Mouse (Mus musculus) brain, adult 2 months (tissue): ENCODE results near the gene Arhgef16.

Experiments
- DNase-seq: peaks from one replicate; pipeline ENCODE4 v3.0.0; 2011; ENCODE audit warnings: low read depth, low spot score

Arhgef16 gene

DNA sequence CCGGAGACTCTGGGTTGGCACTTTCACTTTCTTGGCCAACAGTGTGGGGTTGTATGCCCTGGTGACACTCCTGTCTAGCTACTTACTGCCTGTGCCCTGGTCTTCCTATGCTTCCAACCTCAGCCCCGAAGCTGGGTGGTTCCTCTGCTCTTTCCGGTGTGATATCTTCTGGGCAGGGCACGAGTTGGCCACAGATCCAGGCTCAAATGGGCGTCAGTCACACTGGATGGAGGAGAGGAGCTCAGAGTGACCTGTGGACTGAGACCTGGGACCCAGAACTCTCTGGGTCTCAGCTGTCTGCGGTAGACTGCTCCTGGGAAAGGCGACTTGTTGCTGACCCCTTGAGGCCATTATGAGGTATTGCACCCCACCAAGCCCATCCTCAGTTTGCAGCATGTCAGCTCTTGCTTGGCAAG lies at the start of gene Arhgef16:
Arhgef16 (minus strand) TSS at position 211 of the 416 bp plus-strand sequence.
- DNase-seq, result peak; percentile 69

DNA sequence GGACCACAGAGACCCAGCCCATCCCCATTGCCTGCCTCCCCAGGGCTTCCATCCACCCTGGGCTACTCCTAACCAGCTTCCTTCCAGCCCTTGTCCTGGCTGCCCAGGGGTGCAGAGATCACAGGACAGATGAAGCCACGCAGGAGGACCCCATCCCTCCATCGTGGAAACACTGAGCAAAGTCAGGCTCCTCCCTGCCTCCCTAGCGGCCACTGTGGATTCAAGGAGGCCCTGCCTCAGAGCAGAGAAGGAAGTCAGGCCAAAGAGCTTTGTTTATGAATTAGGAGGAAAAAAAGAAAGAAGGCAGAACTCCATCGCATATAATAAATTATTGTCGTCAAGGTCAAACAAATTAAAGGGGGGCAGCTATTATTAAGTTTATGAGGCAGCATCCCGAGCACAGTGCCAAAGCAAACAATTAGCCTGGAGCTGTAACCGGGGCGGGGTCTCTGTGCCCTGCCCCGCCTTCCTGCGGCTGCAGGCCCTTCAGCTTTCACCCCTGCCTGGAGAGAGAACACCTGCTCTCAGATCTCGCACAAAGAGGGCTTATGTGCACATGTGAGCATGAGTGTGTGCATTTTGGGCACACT lies 46.8 kb upstream of the Arhgef16 start:
- no peak for DNase-seq

- no peak for DNase-seq
These were observed 45.5 kb upstream of the Arhgef16 start for GRCm38 (mm10) chr4:154346731-154347522.

DNA sequence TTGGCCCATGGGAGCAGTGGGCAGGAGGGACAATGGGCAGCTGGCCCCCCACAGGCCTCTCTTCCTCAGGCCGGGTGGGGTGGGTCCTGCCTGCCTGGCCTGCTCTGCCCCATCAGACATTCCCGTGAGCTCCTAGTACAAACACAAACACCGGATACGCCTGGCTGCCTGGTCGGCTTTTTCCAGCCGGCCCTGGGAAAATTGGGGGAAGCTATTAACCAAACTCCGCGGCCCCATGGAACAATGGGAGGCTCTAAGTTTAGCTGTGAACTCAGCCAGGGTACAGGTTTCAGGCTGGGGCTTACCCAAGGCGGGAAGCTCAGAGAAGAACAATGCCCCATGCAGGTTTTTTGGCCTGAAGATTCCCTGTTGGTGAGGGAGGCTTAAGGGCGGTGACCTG lies 35.2 kb upstream of the Arhgef16 start:
- no peak for DNase-seq

GRCm38 (mm10) chr4:154335761-154336160 lies 34.3 kb upstream of the Arhgef16 start, which contains the start of gene B230104I21Rik:
Gene B230104I21Rik (plus strand): TSS chr4:154336127.
- DNase-seq, result peak; percentile 70

GRCm38 (mm10) chr4:154334699-154335402 lies 33.4 kb upstream of the Arhgef16 start:
- DNase-seq, result peak; percentile 65

DNA sequence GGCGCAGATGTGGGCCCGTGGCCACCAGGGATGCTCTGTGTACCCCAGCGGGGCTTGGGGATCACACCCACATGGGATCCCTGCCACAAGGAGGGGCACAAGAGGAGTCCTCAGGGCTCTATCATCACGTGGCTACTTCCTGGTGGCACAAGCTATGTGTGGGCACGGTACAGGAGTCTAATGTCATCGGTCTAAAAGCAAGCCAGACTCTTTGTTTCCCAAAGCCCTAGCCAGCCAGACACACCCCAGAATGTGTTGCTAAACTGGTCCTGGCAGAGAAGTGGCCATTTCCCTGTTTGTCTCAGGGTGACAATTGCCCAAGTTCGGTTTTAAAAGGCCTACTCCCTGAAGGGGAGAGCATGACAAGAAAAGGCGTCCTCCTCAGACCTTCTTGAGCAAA lies 31.8 kb upstream of the Arhgef16 start:
- no peak for DNase-seq

DNA sequence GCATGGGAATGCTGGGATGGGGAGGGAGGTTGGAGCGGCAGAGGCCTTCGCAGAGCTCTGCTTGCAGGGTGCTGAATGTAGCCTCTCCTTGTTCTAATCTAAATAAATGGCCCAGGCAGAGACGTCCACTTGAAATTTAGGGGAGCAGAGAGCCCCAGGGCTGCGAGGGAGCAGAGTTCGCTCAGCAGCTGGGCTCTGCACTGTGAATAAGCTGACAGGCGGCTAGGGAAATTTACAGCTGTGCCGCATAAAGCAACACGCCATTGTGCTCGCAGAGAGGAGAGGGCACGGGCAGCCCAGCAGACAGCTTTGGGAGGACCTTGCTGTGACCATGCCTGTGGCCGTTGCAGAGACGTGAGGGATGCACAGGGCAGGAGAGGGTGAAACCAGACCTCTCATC lies 29.8 kb upstream of the Arhgef16 start:
- DNase-seq, result no peak

DNA sequence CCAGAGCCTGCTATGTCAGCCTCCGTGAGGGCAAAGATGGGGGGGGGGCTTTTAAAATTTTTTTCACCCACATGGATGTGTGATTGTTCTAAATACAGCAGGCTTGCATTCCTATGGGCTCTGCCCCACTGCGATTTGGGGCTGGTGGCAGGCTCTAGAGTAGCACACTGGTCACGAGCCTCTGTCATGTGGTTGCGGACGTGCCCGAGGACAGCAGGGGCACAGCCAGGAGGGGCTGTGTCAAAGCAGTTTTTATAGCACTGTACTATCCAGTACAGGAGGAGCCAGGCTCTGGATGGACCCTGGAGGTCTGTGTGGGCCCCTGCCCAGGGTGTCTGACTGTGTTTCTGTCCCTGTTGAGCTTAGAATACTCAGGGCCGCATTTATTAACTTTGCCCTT lies 28.5 kb upstream of the Arhgef16 start:
- DNase-seq, result no peak

GRCm38 (mm10) chr4:154328836-154329235 lies 27.4 kb upstream of the Arhgef16 start:
- peak; percentile 72 for DNase-seq

- DNase-seq, result no peak
These were observed 27.0 kb upstream of the Arhgef16 start for GRCm38 (mm10) chr4:154328431-154328830.

- no peak for DNase-seq
These were observed 23.9 kb upstream of the Arhgef16 start for GRCm38 (mm10) chr4:154325410-154325809.

- DNase-seq, result no peak
These were observed 12.1 kb upstream of the Arhgef16 start for GRCm38 (mm10) chr4:154313622-154313967.

- peak; percentile 53 for DNase-seq
These were observed 11.6 kb upstream of the Arhgef16 start for GRCm38 (mm10) chr4:154312935-154313621.

DNA sequence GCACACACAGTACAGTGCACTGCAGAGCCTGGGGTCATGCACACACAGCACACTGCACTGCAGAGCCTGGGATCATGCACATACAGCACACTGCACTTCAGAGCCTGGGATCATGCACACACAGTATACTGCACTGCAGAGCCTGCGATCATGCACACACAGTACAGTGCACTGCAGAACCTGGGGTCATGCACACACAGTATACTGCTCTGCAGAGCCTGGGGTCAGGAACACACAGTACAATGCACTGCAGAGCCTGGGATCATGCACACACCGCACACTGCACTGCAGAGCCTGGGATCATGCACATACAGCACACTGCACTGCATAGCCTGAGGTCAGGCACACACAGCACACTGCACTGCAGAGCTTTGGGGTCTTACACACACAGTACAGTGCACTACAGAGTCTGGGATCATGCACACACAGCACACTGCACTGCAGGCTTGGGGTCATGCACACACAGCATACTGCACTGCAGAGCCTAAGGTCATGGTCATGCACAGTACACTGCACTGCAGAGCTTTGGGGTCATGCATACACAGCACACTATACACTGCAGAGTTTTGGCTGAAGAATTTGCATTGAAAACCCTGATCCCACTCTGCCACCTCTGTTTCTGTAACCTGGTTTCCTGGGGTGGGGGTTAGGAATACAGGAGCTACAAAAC lies 10.8 kb upstream of the Arhgef16 start:
- DNase-seq, result no peak

GRCm38 (mm10) chr4:154310576-154311262 lies 9.2 kb upstream of the Arhgef16 start:
- DNase-seq, result no peak

DNA sequence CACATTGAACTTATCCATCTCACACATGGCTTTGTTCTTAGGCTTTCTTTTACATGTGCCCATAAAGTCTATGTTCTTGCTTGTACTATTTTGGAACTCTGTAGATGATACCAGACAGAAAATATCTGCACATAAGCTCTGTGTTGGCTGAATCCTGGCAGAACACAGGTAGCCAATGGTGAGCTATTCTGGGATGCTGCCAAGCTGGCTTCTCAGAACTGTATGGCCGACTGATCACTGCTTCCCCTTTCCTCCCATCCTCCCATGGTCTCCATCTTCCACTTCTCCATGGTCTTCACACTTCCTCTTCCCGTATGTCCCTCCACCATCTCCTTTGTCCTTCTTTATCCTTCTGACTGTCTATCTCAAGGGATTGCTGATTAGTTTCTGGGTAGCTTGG lies 7.7 kb upstream of the Arhgef16 start:
- DNase-seq, result no peak

- DNase-seq, result no peak
These were observed 1.8 kb downstream of the Arhgef16 start for GRCm38 (mm10) chr4:154299541-154300271.

GRCm38 (mm10) chr4:154297761-154298160 lies 3.7 kb downstream of the Arhgef16 start:
- no peak for DNase-seq

DNA sequence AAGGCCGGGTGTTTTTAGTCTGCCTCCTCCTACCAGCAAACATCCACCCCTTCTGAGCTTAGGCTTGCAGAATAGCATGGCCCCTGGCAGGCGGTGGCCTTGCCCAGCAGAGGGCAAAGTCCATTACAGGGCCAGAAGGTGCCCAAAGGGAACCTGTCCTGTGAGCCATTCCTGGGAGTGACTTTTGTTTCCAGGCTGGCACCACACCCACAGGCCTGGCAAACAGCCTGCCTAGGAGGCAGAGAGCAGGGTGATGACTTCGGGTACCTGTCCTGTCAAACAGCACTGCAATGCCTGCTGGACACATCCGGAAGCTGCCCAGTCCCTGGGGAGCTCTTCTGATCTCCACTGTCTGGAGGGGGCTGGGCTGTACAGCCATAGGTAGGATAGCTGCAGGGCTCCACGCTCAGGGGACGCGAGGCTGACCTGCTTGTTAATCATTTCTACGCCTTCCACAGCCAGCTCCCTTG lies 7.2 kb downstream of the Arhgef16 start:
- DNase-seq, result no peak
